Mouse (Mus musculus) heart, embryonic 15.5 days (tissue): ENCODE measurements at regions not wholly inside any gene's neighbourhood (a gene's known extent, or its start where the extent isn't known, plus 50 kb on each side); places are given as distances from the start of the nearest gene placed in this dataset.

Source experiments
- ATAC-seq: fragments of 200-750 bp; cut with Nextera tagmentation; replicated peaks from 2 replicates; pipeline ENCODE4 v1.8.0; 2017; ENCODE audit warnings: low read depth, moderate TSS enrichment; ENCODE audit not compliant: insufficient number of reproducible peaks, insufficient read depth, low FRiP score
- H3K27ac ChIP-seq: fragments of 300-500 bp; sonication (generic); 2 replicates; pipeline ENCODE4 v1.5.1; 2015; ENCODE audit warnings: mild to moderate bottlenecking, inconsistent platforms
- H3K27me3 ChIP-seq: fragments of 300-500 bp; sonication (generic); 2 replicates; pipeline ENCODE4 v1.6.1; 2015; ENCODE audit warnings: inconsistent platforms
- H3K36me3 ChIP-seq: fragments of 300-500 bp; sonication (generic); 2 replicates; pipeline ENCODE4 v1.6.1; 2015; ENCODE audit warnings: mild to moderate bottlenecking, inconsistent platforms
- H3K4me1 ChIP-seq: fragments of 300-500 bp; sonication (generic); replicated peaks from 2 replicates; pipeline ENCODE4 v1.6.1; 2015; ENCODE audit warnings: inconsistent platforms
- H3K4me2 ChIP-seq: fragments of 300-500 bp; sonication (generic); 2 replicates; pipeline ENCODE4 v1.6.1; 2015; ENCODE audit warnings: inconsistent platforms, mild to moderate bottlenecking, moderate library complexity
- H3K4me3 ChIP-seq: fragments of 300-500 bp; sonication (generic); 2 replicates; pipeline ENCODE4 v1.5.1; 2015; ENCODE audit warnings: mild to moderate bottlenecking, inconsistent platforms
- H3K9ac ChIP-seq: fragments of 300-500 bp; sonication (generic); 2 replicates; pipeline ENCODE4 v1.6.1; 2015; ENCODE audit warnings: mild to moderate bottlenecking, inconsistent platforms
- H3K9me3 ChIP-seq: fragments of 300-500 bp; sonication (generic); replicated peaks from 2 replicates; pipeline ENCODE4 v1.6.1; 2016; ENCODE audit warnings: inconsistent platforms
- WGBS: fragments of 180-500 bp; shearing (Covaris S2); methylation state at CpG from one replicate; pipeline ENCODE4 v1.1.7; 2015; ENCODE audit warnings: mixed read lengths; 5-methylcytosine and 5-hydroxymethylcytosine counted together

- Histone ChIP-seq H3K4me1 (no peaks in the 10 kb centered on the region), H3K9me3 (no peaks in the 10 kb centered on the region)
- no peak for ATAC-seq
Observed at GRCm38 (mm10) chr16:24254143-24254542, 139.2 kb upstream of the Lpp start.

DNA sequence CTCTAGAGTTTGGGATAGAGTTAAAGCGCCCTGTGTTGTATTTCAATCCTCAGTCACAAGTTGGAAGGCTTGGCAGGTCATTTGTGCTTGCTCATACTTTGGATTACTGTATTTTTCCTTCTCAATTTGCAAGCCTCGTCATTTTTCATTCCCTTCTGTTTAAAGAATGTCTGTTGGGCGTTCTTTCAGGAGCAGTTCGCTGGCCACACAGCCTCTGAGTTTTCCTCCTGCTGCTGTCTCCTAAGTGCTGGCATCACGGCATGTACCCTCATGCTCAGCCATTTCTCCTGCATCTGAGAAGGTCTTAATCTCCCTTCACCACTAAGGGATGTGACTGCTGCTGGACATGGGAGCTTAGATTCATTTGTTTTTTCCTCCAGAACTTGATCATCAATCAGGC is 146.0 kb upstream of the Lpp start:
- Histone ChIP-seq H3K36me3 (no peaks in the 10 kb centered on the region), H3K4me3 (no peak overlapping the region), H3K4me1 (no peaks in the 10 kb centered on the region), H3K27ac (no peak overlapping the region), H3K9me3 (no peaks in the 10 kb centered on the region), H3K4me2 (no peak overlapping the region), H3K27me3 (no peaks in the 10 kb centered on the region), H3K9ac (no peak overlapping the region)
- 64% methylated on average over 5 of the region's 5 CpGs for WGBS
- ATAC-seq, result no peak

More at GRCm38 (mm10) chr16:24254143-24254542, 139.2 kb upstream of the Lpp start:
- Histone ChIP-seq H3K9ac (no peak overlapping the region), H3K4me2 (no peak overlapping the region), H3K4me3 (no peak overlapping the region), H3K36me3 (no peaks in the 10 kb centered on the region), H3K27me3 (no peaks in the 10 kb centered on the region), H3K27ac (no peak overlapping the region)
- 74% methylated on average over 4 of the region's 4 CpGs for WGBS

DNA sequence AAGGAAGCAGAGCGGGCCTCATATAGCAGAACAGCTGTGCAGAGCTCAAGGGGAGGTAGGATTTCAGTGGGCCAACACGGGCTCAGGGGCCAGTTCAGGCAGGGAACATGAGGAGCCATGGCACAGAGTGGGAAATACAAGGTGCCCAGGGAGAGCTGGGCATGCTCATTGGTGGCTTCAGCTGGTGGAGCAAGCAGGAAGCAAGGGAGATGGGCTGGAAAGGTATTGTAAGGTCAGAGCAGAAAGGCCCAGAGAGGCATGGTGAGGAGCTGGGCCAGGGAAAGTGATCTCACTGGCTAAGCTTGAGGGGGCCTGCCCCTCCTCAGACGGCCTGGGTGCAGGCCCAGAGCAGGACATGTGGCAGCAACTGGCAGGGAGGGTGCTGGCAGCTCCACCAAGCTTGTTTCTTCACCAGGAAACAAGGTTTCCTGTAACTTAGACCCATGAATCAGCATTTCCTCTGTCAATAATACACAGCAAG is 155.2 kb upstream of the Lpp start:
- no peaks in the 10 kb centered on the region for H3K9me3 ChIP-seq
- 0 out of 2 replicates have a peak overlapping the region, but pooled peaks have one; percentile 2 for H3K27ac ChIP-seq
- no peak overlapping the region for H3K4me2 ChIP-seq
- no peaks in the 10 kb centered on the region for H3K36me3 ChIP-seq
- H3K4me3 ChIP-seq, result no peak overlapping the region
- H3K4me1 ChIP-seq, result peaks cover 10% of the 10 kb centered on the region
- peak; percentile 47; the same call in 1 of the 2 replicates for ATAC-seq
- WGBS, result 60% methylated on average over 3 of the region's 3 CpGs
- H3K27me3 ChIP-seq, result no peaks in the 10 kb centered on the region
- H3K9ac ChIP-seq, result no peak overlapping the region

- Histone ChIP-seq H3K9ac (no peak overlapping the region), H3K4me3 (no peak overlapping the region), H3K9me3 (no peaks in the 10 kb centered on the region), H3K27ac (no peak overlapping the region), H3K4me1 (peaks cover 10% of the 10 kb centered on the region), H3K27me3 (no peaks in the 10 kb centered on the region), H3K36me3 (no peaks in the 10 kb centered on the region), H3K4me2 (no peak overlapping the region)
- ATAC-seq, result no peak
- WGBS, result 79% methylated on average over 3 of the region's 3 CpGs
Observed at GRCm38 (mm10) chr16:24237425-24237824, 155.9 kb upstream of the Lpp start.

DNA sequence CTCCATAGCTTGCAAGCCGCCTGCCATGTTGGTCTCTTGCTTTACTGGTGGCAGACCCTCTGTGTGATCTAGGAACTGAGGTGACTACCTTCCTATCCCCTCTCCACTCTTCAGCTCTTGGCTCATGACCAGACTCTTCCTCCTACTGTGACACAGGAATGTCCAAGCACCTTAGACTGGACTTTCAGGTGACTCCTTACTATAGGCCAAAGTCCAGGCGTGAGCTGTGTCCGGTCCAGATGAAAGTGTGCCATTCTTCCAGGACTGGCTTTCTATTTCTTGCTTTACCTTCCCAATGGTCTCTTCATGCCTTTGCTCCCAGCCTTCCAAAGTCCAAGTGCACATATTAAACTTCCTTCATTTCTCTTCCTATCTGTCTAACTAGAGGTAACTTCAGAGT is 156.3 kb upstream of the Lpp start:
- no peaks in the 10 kb centered on the region for H3K36me3 ChIP-seq
- H3K4me3 ChIP-seq, result no peak overlapping the region
- H3K9ac ChIP-seq, result no peak overlapping the region
- no peaks in the 10 kb centered on the region for H3K9me3 ChIP-seq
- no peak overlapping the region for H3K4me2 ChIP-seq
- WGBS, result 95% methylated on average over 3 of the region's 3 CpGs
- no peak overlapping the region for H3K27ac ChIP-seq
- no peaks in the 10 kb centered on the region for H3K27me3 ChIP-seq
- peaks cover 10% of the 10 kb centered on the region for H3K4me1 ChIP-seq
- ATAC-seq, result no peak

GRCm38 (mm10) chr16:24236511-24236910 is 156.8 kb upstream of the Lpp start:
- ATAC-seq, result no peak
- H3K4me2 ChIP-seq, result no peak overlapping the region
- H3K36me3 ChIP-seq, result no peaks in the 10 kb centered on the region
- H3K4me3 ChIP-seq, result no peak overlapping the region
- no peak overlapping the region for H3K9ac ChIP-seq
- WGBS, result 55% methylated on average over 3 of the region's 3 CpGs
- no peak overlapping the region for H3K27ac ChIP-seq
- no peaks in the 10 kb centered on the region for H3K27me3 ChIP-seq
- no peaks in the 10 kb centered on the region for H3K9me3 ChIP-seq
- H3K4me1 ChIP-seq, result peaks cover 10% of the 10 kb centered on the region

GRCm38 (mm10) chr16:24234795-24235194 is 158.5 kb upstream of the Lpp start:
- Histone ChIP-seq H3K4me2 (no peak overlapping the region), H3K36me3 (no peaks in the 10 kb centered on the region), H3K27ac (no peak overlapping the region), H3K4me1 (peaks cover 10% of the 10 kb centered on the region), H3K4me3 (no peak overlapping the region), H3K9me3 (no peaks in the 10 kb centered on the region), H3K27me3 (no peaks in the 10 kb centered on the region), H3K9ac (no peak overlapping the region)
- WGBS, result 64% methylated on average over 11 of the region's 11 CpGs
- ATAC-seq, result no peak

DNA sequence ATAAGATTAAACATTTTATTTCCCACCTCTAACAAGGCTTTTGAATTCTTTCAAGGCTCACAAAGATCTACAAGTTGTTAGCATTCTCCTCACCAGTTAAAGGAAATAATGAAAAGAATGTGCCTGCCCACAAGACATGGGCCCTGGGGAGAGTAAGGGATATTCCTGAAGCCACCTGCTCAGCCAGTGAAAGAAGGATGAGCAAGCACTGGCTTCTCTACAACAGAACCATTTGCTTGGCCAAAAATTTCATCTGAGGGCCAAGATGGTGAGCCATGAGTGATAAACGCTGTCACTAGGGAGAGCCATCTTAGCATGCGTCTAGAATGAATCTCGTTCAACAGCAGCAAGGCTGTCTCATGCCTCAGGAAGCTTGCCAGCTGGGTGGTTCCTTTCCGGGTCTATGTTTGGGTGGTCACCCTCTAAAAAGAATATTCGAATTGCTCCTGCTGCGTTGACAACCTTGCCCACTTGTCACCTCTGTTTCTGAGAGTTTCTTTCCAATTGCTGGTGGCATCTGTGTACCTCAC is 161.2 kb upstream of the Lpp start:
- Histone ChIP-seq H3K4me2 (no peak overlapping the region), H3K27ac (no peak overlapping the region), H3K4me3 (no peak overlapping the region), H3K27me3 (no peaks in the 10 kb centered on the region), H3K9ac (no peak overlapping the region), H3K36me3 (no peaks in the 10 kb centered on the region), H3K9me3 (no peaks in the 10 kb centered on the region), H3K4me1 (0 out of 2 replicates have a peak, but pooled peaks cover 3% of the 10 kb centered on the region)
- WGBS, result 79% methylated on average over 6 of the region's 6 CpGs
- ATAC-seq, result no peak

DNA sequence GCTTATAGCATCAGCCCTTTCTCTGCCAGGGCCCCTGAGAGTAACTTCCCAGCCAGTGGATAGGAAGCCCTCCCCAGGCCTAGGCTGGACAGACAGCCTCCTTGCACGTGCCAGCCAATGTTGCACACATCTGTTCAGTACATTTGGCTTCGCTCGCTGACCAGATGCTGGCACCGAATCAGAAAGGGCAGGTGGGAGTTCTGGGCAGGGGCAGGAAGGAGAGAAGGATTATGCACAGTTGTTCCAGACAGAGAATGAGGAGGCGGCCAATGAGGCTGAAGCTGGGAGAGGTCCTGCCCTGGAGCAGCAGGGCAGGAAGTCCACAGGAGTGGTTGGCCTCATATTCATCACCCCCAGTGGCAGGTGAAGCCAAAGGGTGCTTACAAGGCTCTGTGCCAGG is 161.8 kb upstream of the Lpp start:
- H3K4me3 ChIP-seq, result no peak overlapping the region
- 0 out of 2 replicates have a peak, but pooled peaks cover 3% of the 10 kb centered on the region for H3K4me1 ChIP-seq
- H3K36me3 ChIP-seq, result no peaks in the 10 kb centered on the region
- ATAC-seq, result no peak
- H3K4me2 ChIP-seq, result no peak overlapping the region
- H3K9me3 ChIP-seq, result no peaks in the 10 kb centered on the region
- no peak overlapping the region for H3K9ac ChIP-seq
- no peaks in the 10 kb centered on the region for H3K27me3 ChIP-seq
- WGBS, result 68% methylated on average over 5 of the region's 5 CpGs
- no peak overlapping the region for H3K27ac ChIP-seq

DNA sequence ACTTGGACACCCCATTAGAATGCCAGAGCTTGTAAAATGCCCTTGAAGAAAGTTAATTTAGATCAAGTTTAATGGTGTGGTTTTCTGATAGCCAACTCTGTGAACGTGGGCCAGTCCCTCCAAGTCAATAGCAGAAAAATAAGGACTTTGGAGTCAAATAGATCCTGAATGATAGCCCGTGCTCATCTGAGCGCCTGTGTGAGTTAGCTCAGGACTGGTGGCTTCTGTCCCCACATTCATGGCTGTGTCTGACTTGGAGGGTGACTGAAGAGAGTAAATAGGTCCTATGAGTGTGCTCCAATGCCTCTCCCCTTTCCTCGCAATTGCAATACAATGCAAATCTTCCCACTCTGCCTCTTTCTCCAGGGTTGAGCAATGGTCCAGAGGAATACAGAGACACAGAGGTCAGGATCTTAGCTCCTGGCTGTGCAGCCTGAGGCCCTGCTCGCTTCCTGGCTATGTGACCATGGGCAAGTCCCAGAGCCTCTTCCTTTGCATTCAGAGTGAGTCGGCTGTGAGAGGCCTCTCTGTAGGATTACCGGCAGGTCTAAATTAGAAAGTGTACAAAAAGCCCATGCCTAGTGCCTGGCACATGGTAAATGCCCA is 164.2 kb upstream of the Lpp start:
- Histone ChIP-seq H3K27ac (no peak overlapping the region), H3K4me3 (no peak overlapping the region), H3K27me3 (no peaks in the 10 kb centered on the region), H3K4me2 (no peak overlapping the region), H3K36me3 (no peaks in the 10 kb centered on the region), H3K4me1 (no peaks in the 10 kb centered on the region), H3K9ac (no peak overlapping the region), H3K9me3 (no peaks in the 10 kb centered on the region)
- no peak for ATAC-seq
- WGBS, result 75% methylated on average over 7 of the region's 7 CpGs

GRCm38 (mm10) chr16:24225897-24226296 is 167.4 kb upstream of the Lpp start:
- no peaks in the 10 kb centered on the region for H3K4me1 ChIP-seq
- no peak overlapping the region for H3K9ac ChIP-seq
- no peaks in the 10 kb centered on the region for H3K27me3 ChIP-seq
- no peaks in the 10 kb centered on the region for H3K9me3 ChIP-seq
- H3K36me3 ChIP-seq, result no peaks in the 10 kb centered on the region
- ATAC-seq, result no peak
- no peak overlapping the region for H3K27ac ChIP-seq
- no peak overlapping the region for H3K4me3 ChIP-seq
- no peak overlapping the region for H3K4me2 ChIP-seq
- WGBS, result 82% methylated on average over 4 of the region's 4 CpGs

DNA sequence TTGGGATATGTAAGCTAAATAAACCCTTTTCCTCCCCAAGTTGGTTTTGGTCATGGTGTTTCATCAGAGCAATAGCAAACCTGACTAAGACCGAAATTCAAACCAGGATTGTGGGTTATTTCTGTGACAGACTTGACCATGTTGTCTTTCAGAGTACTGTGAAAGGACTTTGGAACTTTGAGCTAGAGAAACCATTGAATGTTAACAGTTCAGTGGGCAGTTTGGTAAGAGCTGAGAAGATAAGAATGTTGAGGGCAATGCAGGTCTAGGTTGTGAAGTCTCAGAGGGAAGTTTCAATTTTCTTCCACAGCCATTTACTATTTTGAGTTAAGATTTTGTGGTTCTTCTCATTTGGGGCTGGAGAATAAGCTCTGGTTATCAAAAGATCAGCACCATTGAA is 168.2 kb upstream of the Lpp start:
- no peaks in the 10 kb centered on the region for H3K36me3 ChIP-seq
- no peaks in the 10 kb centered on the region for H3K9me3 ChIP-seq
- H3K4me1 ChIP-seq, result no peaks in the 10 kb centered on the region
- no peak for ATAC-seq
- H3K4me2 ChIP-seq, result no peak overlapping the region
- H3K9ac ChIP-seq, result no peak overlapping the region
- 86% methylated on average over 1 of the region's 1 CpGs for WGBS
- no peak overlapping the region for H3K4me3 ChIP-seq
- H3K27ac ChIP-seq, result no peak overlapping the region
- H3K27me3 ChIP-seq, result no peaks in the 10 kb centered on the region
